Mouse (Mus musculus) midbrain, embryonic 15.5 days (tissue): ENCODE results near the gene Tbc1d2. TPM values are rescaled to one million over a fixed set of nuclear protein-coding genes. Genes with fewer than 3 reads are reported as not detected.

Source experiments
- ATAC-seq: fragments of 200-750 bp; cut with Nextera tagmentation; replicated peaks from 2 replicates; pipeline ENCODE4 v1.8.0; 2017; ENCODE audit warnings: moderate TSS enrichment
- H3K27ac ChIP-seq: fragments of 300-500 bp; sonication (generic); 2 replicates; pipeline ENCODE4 v1.5.1; 2015; ENCODE audit warnings: mild to moderate bottlenecking, inconsistent platforms
- H3K27me3 ChIP-seq: fragments of 300-500 bp; sonication (generic); replicated peaks from 2 replicates; pipeline ENCODE4 v1.6.1; 2015; ENCODE audit warnings: inconsistent platforms
- H3K36me3 ChIP-seq: fragments of 300-500 bp; sonication (generic); replicated peaks from 2 replicates; pipeline ENCODE4 v1.6.1; 2015; ENCODE audit warnings: inconsistent platforms
- H3K4me1 ChIP-seq: fragments of 300-500 bp; sonication (generic); 2 replicates; pipeline ENCODE4 v1.6.1; 2015; ENCODE audit warnings: inconsistent platforms
- H3K4me2 ChIP-seq: fragments of 300-500 bp; sonication (generic); 2 replicates; pipeline ENCODE4 v1.6.1; 2015; ENCODE audit warnings: inconsistent platforms, mild to moderate bottlenecking, moderate library complexity
- H3K4me3 ChIP-seq: fragments of 300-500 bp; sonication (generic); 2 replicates; pipeline ENCODE4 v1.5.1; 2015; ENCODE audit warnings: mild to moderate bottlenecking, inconsistent platforms
- H3K9ac ChIP-seq: fragments of 300-500 bp; sonication (generic); 2 replicates; pipeline ENCODE4 v1.6.1; 2015; ENCODE audit warnings: mild to moderate bottlenecking, inconsistent platforms
- H3K9me3 ChIP-seq: fragments of 300-500 bp; sonication (generic); 2 replicates; pipeline ENCODE4 v1.6.1; 2016; ENCODE audit warnings: inconsistent platforms
- WGBS: fragments of 180-500 bp; shearing (Covaris S2); methylation state at CpG from one replicate; pipeline ENCODE4 v1.1.7; 2015; ENCODE audit warnings: mixed read lengths; 5-methylcytosine and 5-hydroxymethylcytosine counted together
- polyA plus RNA-seq: library from polyadenylated mRNA; unstranded; fragments of >200 nt; fragmentation: Nextera tagmentation; extraction: Ambion mirVana; gene quantifications from 2 replicates; pipeline ENCODE4 v1.2.1, GENCODE M21; 2015

The Tbc1d2 gene
- polyA plus RNA-seq, 1 experiment from 2014 or later = 0.88 TPM

GRCm38 (mm10) chr4:46569671-46570070, 80.3 kb downstream of the Tbc1d2 start:
- 17% methylated on average over 5 of the region's 5 CpGs for WGBS
- Histone ChIP-seq H3K27ac (no peak overlapping the region), H3K36me3 (no peaks in the 10 kb centered on the region), H3K9ac (no peak overlapping the region), H3K4me1 (peaks cover 6% of the 10 kb centered on the region; the same call in 1 of the 2 replicates), H3K27me3 (no peaks in the 10 kb centered on the region), H3K4me2 (no peak overlapping the region), H3K4me3 (no peak overlapping the region), H3K9me3 (no peaks in the 10 kb centered on the region)
- ATAC-seq = peak; percentile 20; the same call in 1 of the 2 replicates

DNA sequence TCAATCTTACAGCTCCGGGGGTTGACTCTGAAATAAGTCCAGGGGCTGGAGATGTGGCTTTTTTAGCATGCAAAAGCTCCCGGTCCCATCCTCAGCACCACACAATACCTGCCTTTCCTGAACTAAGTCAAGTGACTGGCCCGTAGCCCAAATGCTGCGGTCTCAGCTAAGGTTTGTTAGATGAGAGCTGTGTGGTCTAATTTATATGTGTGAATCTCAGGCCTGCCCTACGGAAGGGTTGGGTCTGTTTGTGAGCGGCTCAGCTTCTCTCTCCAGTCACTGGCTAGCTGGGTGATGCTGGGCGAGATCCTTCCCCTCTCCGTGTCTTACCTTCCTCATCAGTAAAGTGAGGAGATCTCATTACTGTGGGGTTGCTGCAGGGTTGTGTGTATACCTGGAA, 81.8 kb downstream of the Tbc1d2 start:
- Histone ChIP-seq H3K4me3 (no peak overlapping the region), H3K9ac (no peak overlapping the region), H3K36me3 (no peaks in the 10 kb centered on the region), H3K27ac (no peak overlapping the region), H3K9me3 (no peaks in the 10 kb centered on the region), H3K4me2 (no peak overlapping the region), H3K27me3 (no peaks in the 10 kb centered on the region), H3K4me1 (peaks cover 6% of the 10 kb centered on the region; the same call in 1 of the 2 replicates)
- WGBS = 93% methylated on average over 8 of the region's 8 CpGs
- no peak for ATAC-seq

GRCm38 (mm10) chr4:46566931-46567671, 82.9 kb downstream of the Tbc1d2 start:
- no peak overlapping the region for H3K27ac ChIP-seq
- H3K4me1 ChIP-seq = peaks cover 6% of the 10 kb centered on the region; the same call in 1 of the 2 replicates
- H3K4me3 ChIP-seq = no peak overlapping the region
- ATAC-seq = no peak
- 69% methylated on average over 8 of the region's 8 CpGs for WGBS
- H3K9ac ChIP-seq = no peak overlapping the region
- no peak overlapping the region for H3K4me2 ChIP-seq
- H3K27me3 ChIP-seq = no peaks in the 10 kb centered on the region
- H3K9me3 ChIP-seq = no peaks in the 10 kb centered on the region
- H3K36me3 ChIP-seq = no peaks in the 10 kb centered on the region

DNA sequence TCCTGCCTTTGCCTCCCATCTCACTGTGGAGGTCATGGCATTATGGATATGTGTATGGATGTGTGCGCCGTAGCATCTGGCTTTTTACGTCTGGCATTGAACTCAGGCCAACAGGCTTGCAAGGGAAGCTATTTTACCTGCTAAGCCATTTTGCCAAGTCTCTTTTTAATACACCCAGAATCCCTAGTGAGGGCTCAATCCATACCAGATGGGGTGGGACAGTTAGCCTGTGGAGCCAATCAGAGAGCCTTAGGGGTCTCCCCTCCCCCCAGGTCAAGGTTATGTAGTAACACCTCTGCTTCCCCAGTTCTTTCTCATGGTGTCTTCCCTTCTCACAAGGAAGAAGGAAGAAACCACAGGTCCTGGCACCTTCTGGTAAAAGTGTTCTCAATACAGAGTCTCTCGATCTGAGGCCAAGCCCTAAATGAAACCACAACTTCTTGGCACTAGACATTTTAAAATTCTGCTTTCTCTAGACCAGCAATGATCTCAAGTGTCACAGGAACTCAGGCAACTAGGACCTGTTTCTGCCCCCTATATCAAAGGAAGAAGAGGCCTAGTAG, 84.5 kb downstream of the Tbc1d2 start:
- WGBS = 92% methylated on average over 4 of the region's 4 CpGs
- no peak for ATAC-seq

GRCm38 (mm10) chr4:46564247-46564646, 85.8 kb downstream of the Tbc1d2 start:
- 81% methylated on average over 4 of the region's 4 CpGs for WGBS

More for the DNA sequence above, 84.5 kb downstream of the Tbc1d2 start:
- H3K9ac ChIP-seq = no peak overlapping the region
- H3K4me3 ChIP-seq = no peak overlapping the region
- H3K4me2 ChIP-seq = no peak overlapping the region
- H3K36me3 ChIP-seq = no peaks in the 10 kb centered on the region
- no peak overlapping the region for H3K27ac ChIP-seq
- H3K27me3 ChIP-seq = no peaks in the 10 kb centered on the region
- peaks cover 6% of the 10 kb centered on the region; the same call in 1 of the 2 replicates for H3K4me1 ChIP-seq
- no peaks in the 10 kb centered on the region for H3K9me3 ChIP-seq

DNA sequence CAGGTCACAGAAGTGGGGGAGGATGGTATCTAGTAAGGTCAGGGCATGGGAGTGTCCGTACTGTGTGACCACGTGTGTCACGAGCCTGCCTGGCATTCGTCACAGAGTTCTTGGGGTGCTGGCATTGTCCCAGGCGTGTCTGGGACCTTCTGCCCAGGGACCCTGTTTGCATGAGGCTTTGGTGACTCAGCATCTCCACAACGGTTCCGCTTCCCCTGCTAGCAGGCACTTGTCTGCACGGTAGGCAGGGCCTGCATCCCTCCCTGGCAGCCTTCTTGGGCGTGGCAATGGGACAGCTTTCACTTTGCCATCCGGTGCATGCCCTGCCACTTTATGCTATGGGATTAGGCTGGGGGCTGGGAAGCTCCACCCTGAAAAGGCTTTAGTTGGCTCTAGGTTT, 86.2 kb downstream of the Tbc1d2 start:
- no peak overlapping the region for H3K27ac ChIP-seq
- no peak overlapping the region for H3K4me3 ChIP-seq
- H3K4me1 ChIP-seq = 0 out of 2 replicates have a peak, but pooled peaks cover under 1% of the 10 kb centered on the region
- no peak overlapping the region for H3K4me2 ChIP-seq
- no peaks in the 10 kb centered on the region for H3K36me3 ChIP-seq
- no peaks in the 10 kb centered on the region for H3K27me3 ChIP-seq
- WGBS = 74% methylated on average over 10 of the region's 10 CpGs
- no peak for ATAC-seq
- no peaks in the 10 kb centered on the region for H3K9me3 ChIP-seq
- no peak overlapping the region for H3K9ac ChIP-seq

More at GRCm38 (mm10) chr4:46564247-46564646, 85.8 kb downstream of the Tbc1d2 start:
- H3K9me3 ChIP-seq = no peaks in the 10 kb centered on the region
- H3K9ac ChIP-seq = no peak overlapping the region
- H3K27me3 ChIP-seq = no peaks in the 10 kb centered on the region
- H3K4me2 ChIP-seq = no peak overlapping the region
- ATAC-seq = no peak
- no peaks in the 10 kb centered on the region for H3K36me3 ChIP-seq
- H3K27ac ChIP-seq = no peak overlapping the region
- H3K4me3 ChIP-seq = no peak overlapping the region
- H3K4me1 ChIP-seq = no peaks in the 10 kb centered on the region

DNA sequence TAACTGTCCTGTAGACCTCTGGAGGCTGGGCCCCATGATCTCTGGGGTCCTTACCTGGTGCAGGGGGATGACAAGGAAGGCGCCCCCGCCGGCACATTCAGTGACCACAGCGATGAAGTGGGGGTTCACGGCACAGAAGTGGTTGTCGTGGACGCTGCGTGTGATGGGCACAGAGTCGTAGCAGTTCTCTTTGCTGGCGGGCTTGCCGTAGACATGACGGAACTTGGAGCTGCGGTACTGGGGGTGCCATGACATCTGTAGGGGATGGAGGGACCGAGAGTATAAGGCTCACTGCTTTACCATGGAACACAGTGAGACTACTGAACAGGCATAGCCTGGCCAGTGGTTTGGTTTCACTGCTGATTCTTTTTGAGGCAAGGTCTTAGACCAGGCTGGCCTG, 87.2 kb downstream of the Tbc1d2 start:
- H3K9me3 ChIP-seq = no peaks in the 10 kb centered on the region
- no peaks in the 10 kb centered on the region for H3K36me3 ChIP-seq
- no peaks in the 10 kb centered on the region for H3K27me3 ChIP-seq
- 0 out of 2 replicates have a peak, but pooled peaks cover 3% of the 10 kb centered on the region for H3K4me1 ChIP-seq
- no peak overlapping the region for H3K27ac ChIP-seq
- H3K4me3 ChIP-seq = no peak overlapping the region
- ATAC-seq = no peak
- no peak overlapping the region for H3K9ac ChIP-seq
- H3K4me2 ChIP-seq = no peak overlapping the region
- 96% methylated on average over 14 of the region's 14 CpGs for WGBS

DNA sequence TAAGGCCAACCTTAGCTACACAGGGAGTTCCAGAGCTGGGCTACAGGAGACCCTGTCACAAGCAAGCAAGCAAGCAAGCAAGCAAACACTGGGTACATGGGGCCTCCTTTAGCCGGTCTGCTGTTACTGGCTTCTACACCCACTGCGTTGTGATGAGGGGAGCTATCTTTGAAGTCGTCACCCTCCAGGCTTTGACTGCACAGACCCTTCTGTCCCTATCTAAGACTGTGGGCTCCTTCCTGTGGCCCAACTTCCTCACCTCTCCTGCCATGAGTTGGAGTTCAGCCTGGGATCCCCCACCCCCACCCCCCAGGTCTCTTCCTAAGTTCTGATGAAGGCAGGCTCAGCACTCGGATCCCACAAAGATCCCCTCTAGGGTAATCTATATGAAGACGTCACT, 88.0 kb downstream of the Tbc1d2 start:
- Histone ChIP-seq H3K36me3 (no peaks in the 10 kb centered on the region), H3K27me3 (no peaks in the 10 kb centered on the region), H3K4me1 (0 out of 2 replicates have a peak, but pooled peaks cover 3% of the 10 kb centered on the region), H3K4me3 (no peak overlapping the region), H3K27ac (no peak overlapping the region), H3K9me3 (no peaks in the 10 kb centered on the region), H3K9ac (no peak overlapping the region), H3K4me2 (no peak overlapping the region)
- ATAC-seq = no peak
- WGBS = 76% methylated on average over 5 of the region's 5 CpGs

- H3K4me1 ChIP-seq = 0 out of 2 replicates have a peak, but pooled peaks cover 3% of the 10 kb centered on the region
- H3K4me3 ChIP-seq = no peak overlapping the region
- WGBS = 84% methylated on average over 14 of the region's 14 CpGs
- ATAC-seq = no peak
- no peaks in the 10 kb centered on the region for H3K36me3 ChIP-seq
- H3K4me2 ChIP-seq = no peak overlapping the region
- H3K9ac ChIP-seq = no peak overlapping the region
- no peak overlapping the region for H3K27ac ChIP-seq
- H3K27me3 ChIP-seq = no peaks in the 10 kb centered on the region
- H3K9me3 ChIP-seq = no peaks in the 10 kb centered on the region
Observed at GRCm38 (mm10) chr4:46560069-46560705, 89.8 kb downstream of the Tbc1d2 start.

DNA sequence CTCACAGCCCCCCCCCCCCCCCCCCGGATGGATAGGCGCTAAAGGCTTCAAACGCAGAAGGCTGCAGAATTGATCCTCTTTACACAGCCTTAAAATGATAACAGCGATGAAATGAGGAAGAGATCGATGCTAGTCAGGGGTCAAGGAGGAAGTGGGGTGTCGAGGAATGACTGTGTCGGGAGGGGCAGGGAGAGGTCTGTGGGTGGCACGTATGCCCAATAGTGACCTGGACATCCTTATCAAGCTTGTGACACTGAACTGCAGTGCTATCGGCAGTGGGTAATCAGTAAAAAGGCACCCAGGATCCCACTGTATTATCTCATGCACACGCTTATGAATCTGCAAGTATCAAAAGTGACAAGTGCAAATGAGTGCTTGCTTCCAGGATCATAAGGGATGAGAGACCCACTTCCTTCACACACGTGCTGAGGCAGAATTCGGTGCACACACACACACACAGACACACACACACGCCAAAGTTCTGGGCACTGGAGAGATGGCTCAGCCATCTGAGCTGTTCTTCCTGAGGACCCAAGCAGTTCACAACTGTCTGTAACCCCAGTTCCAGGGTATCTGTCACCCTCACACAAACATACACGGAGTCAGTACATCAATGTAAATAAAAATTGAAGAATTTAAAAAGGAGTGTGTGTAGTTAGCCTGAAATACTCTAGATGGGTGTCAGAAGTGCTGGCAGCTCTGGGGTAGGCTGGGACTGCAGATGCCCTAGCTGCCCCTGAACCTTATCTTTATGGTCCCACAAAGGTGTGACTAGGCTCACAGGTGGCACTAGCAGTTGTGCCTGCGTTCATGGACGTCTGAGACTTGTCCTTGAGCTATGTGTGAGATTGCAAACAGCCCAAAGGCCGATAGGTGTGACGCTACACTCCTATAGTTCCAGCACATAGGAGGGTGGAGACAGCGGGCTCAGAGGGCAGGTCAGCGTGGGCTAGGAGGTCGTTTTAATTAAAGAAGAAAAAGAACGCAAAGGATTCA, 91.0 kb downstream of the Tbc1d2 start:
- Histone ChIP-seq H3K9me3 (no peaks in the 10 kb centered on the region), H3K27ac (no peak overlapping the region), H3K27me3 (no peaks in the 10 kb centered on the region), H3K36me3 (no peaks in the 10 kb centered on the region), H3K4me1 (0 out of 2 replicates have a peak, but pooled peaks cover 3% of the 10 kb centered on the region), H3K9ac (no peak overlapping the region), H3K4me3 (no peak overlapping the region), H3K4me2 (no peak overlapping the region)
- 78% methylated on average over 22 of the region's 22 CpGs for WGBS
- ATAC-seq = no peak

DNA sequence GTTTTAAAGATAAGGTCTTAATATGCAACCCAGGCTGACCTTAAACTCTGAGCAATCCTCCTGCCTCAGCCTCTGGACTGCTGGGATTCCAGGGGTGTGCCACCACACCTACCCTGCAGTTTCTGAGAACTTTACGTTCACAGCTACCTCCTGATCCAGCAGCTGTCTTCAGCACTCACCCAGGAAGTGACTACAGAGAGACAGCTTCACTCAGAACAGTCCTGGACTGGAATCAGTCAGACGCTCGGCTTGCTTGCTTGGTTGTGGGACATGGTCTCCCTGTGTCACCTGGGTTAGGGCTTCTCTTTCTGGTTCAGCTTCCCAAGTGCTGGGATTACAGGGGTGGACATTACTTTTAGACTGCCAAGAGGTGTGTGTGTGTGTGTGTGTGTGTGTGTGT, 93.1 kb downstream of the Tbc1d2 start:
- Histone ChIP-seq H3K36me3 (no peaks in the 10 kb centered on the region), H3K9ac (no peak overlapping the region), H3K27ac (no peak overlapping the region), H3K9me3 (no peaks in the 10 kb centered on the region), H3K4me3 (no peak overlapping the region), H3K4me1 (0 out of 2 replicates have a peak, but pooled peaks cover 3% of the 10 kb centered on the region), H3K27me3 (no peaks in the 10 kb centered on the region), H3K4me2 (no peak overlapping the region)
- WGBS = 85% methylated on average over 3 of the region's 3 CpGs
- no peak for ATAC-seq
